Mouse (Mus musculus) hindbrain, embryonic 11.5 days (tissue): ENCODE data around the gene Sec23b. TPM values are rescaled to one million over a fixed set of nuclear protein-coding genes. Genes with fewer than 3 reads are reported as not detected.

Experiments
- ATAC-seq: fragments of 200-750 bp; cut with Nextera tagmentation; 2 replicates; pipeline ENCODE4 v1.8.0; 2017; ENCODE audit warnings: mild to moderate bottlenecking, moderate TSS enrichment, moderate library complexity; ENCODE audit not compliant: low FRiP score
- DNase-seq: peaks from one replicate; pipeline ENCODE4 v3.0.0-alpha.2; 2015; ENCODE audit warnings: low spot score
- H3K27ac ChIP-seq: fragments of 300-500 bp; sonication (generic); 2 replicates; pipeline ENCODE4 v1.5.1; 2014; ENCODE audit warnings: mild to moderate bottlenecking, low read depth, low read length
- H3K27me3 ChIP-seq: fragments of 300-500 bp; sonication (generic); 2 replicates; pipeline ENCODE4 v1.6.1; 2014; ENCODE audit warnings: mild to moderate bottlenecking, low read length, moderate library complexity, mixed read lengths; ENCODE audit not compliant: control insufficient read depth, insufficient read depth
- H3K36me3 ChIP-seq: fragments of 300-500 bp; sonication (generic); 2 replicates; pipeline ENCODE4 v1.6.1; 2014; ENCODE audit warnings: mild to moderate bottlenecking, low read length, moderate library complexity, mixed read lengths; ENCODE audit not compliant: control insufficient read depth, insufficient read depth
- H3K4me1 ChIP-seq: fragments of 300-500 bp; sonication (generic); replicated peaks from 2 replicates; pipeline ENCODE4 v1.6.1; 2014; ENCODE audit warnings: low read length, mixed read lengths; ENCODE audit not compliant: control insufficient read depth, insufficient read depth
- H3K4me2 ChIP-seq: fragments of 300-500 bp; sonication (generic); replicated peaks from 2 replicates; pipeline ENCODE4 v1.6.1; 2014; ENCODE audit warnings: mild to moderate bottlenecking, low read depth, low read length
- H3K4me3 ChIP-seq: fragments of 300-500 bp; sonication (generic); 2 replicates; pipeline ENCODE4 v1.5.1; 2014; ENCODE audit warnings: low read depth, low read length
- H3K9ac ChIP-seq: fragments of 300-500 bp; sonication (generic); 2 replicates; pipeline ENCODE4 v1.6.1; 2014; ENCODE audit warnings: low read depth, low read length
- H3K9me3 ChIP-seq: fragments of 300-500 bp; sonication (generic); 2 replicates; pipeline ENCODE4 v1.6.1; 2016; ENCODE audit warnings: low read length; ENCODE audit not compliant: control insufficient read depth
- WGBS: fragments of 180-500 bp; shearing (Covaris S2); extraction: QIAGEN DNeasy Blood & Tissue Kit; methylation state at CpG from one replicate; pipeline ENCODE4 v1.1.7; 2014; 5-methylcytosine and 5-hydroxymethylcytosine counted together
- polyA plus RNA-seq: library from polyadenylated mRNA; unstranded; fragments of >200 nt; fragmentation: Nextera tagmentation; extraction: Ambion mirVana; gene quantifications from 2 replicates; pipeline ENCODE4 v1.2.1, GENCODE M21; 2014

Sec23b gene
- polyA plus RNA-seq, 1 experiment from 2014 or later, result 94.1 TPM

- Histone ChIP-seq H3K36me3 (no peaks in the 10 kb centered on the region), H3K4me1 (no peaks in the 10 kb centered on the region), H3K4me3 (no peak overlapping the region), H3K9me3 (no peaks in the 10 kb centered on the region), H3K9ac (no peak overlapping the region), H3K4me2 (no peak overlapping the region), H3K27me3 (no peaks in the 10 kb centered on the region), H3K27ac (no peak overlapping the region)
- no peak for DNase-seq
- WGBS, result 89% methylated on average over 2 of the region's 2 CpGs
- no peak for ATAC-seq
Measured at GRCm38 (mm10) chr2:144633551-144633950, 77.5 kb downstream of the Sec23b start.

GRCm38 (mm10) chr2:144634231-144634630 is 78.2 kb downstream of the Sec23b start:
- Histone ChIP-seq H3K36me3 (no peaks in the 10 kb centered on the region), H3K4me2 (no peak overlapping the region), H3K27ac (no peak overlapping the region), H3K9ac (no peak overlapping the region), H3K4me3 (no peak overlapping the region), H3K9me3 (no peaks in the 10 kb centered on the region), H3K27me3 (no peaks in the 10 kb centered on the region), H3K4me1 (no peaks in the 10 kb centered on the region)
- ATAC-seq (no peak), DNase-seq (no peak)
- WGBS, result 79% methylated on average over 5 of the region's 5 CpGs

DNA sequence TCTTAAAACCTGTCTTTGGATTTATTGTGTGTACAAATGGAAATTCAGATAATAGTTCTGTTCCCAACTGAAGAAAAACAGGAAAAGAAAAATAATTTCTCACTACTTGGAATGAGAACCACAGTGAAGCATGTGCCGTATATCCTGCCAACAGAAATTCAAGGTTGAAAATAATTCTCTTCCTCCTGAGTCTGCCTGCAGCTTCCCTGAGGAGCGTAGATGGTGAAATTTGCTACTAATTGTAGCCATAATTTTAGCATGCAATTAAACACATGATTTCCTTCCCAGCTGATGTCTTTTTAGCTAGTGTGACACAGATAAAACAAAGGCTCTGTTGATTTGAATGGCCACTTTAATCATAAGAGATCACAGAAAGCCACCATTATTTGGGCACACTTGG is 78.7 kb downstream of the Sec23b start:
- Histone ChIP-seq H3K4me3 (no peak overlapping the region), H3K27ac (no peak overlapping the region), H3K27me3 (no peaks in the 10 kb centered on the region), H3K4me2 (no peak overlapping the region), H3K9me3 (no peaks in the 10 kb centered on the region), H3K4me1 (no peaks in the 10 kb centered on the region), H3K36me3 (no peaks in the 10 kb centered on the region), H3K9ac (no peak overlapping the region)
- no peak for ATAC-seq
- 93% methylated on average over 2 of the region's 2 CpGs for WGBS
- DNase-seq, result no peak

- Histone ChIP-seq H3K9me3 (no peaks in the 10 kb centered on the region), H3K27me3 (no peaks in the 10 kb centered on the region), H3K4me2 (no peak overlapping the region), H3K36me3 (no peaks in the 10 kb centered on the region), H3K4me3 (no peak overlapping the region), H3K27ac (no peak overlapping the region), H3K9ac (no peak overlapping the region), H3K4me1 (no peaks in the 10 kb centered on the region)
- WGBS, result 25% methylated on average over 5 of the region's 5 CpGs
- ATAC-seq (peak; percentile 68), DNase-seq (peak; percentile 81)
Measured at GRCm38 (mm10) chr2:144635644-144636320, 79.8 kb downstream of the Sec23b start.

DNA sequence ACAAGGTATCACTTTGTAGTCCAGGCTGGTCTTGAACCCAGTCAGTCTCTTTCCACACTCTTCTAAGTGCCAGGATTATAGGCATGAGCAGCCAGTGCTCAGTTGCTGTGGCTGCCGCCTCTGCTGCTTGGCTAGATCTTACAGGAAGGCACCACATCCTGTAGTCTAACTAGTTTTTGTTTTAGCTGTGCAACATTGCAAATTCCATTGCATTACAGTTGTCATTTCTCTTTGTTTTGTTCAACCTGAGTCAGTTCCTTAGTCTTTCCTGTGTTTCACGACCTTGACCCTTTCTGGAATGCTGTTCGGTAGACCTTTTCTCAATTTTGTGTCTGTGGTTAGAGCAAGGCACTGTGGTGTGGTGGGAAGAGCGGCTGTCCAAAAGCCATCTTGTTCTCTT is 81.2 kb downstream of the Sec23b start:
- Histone ChIP-seq H3K9me3 (no peaks in the 10 kb centered on the region), H3K27me3 (no peaks in the 10 kb centered on the region), H3K27ac (no peak overlapping the region), H3K36me3 (no peaks in the 10 kb centered on the region), H3K4me1 (no peaks in the 10 kb centered on the region), H3K9ac (no peak overlapping the region), H3K4me2 (no peak overlapping the region), H3K4me3 (no peak overlapping the region)
- WGBS, result 84% methylated on average over 4 of the region's 4 CpGs
- DNase-seq, result no peak
- no peak for ATAC-seq

- WGBS, result 81% methylated on average over 12 of the region's 12 CpGs
- DNase-seq, result no peak
- ATAC-seq, result no peak
- H3K4me3 ChIP-seq, result no peak overlapping the region
- H3K9me3 ChIP-seq, result no peaks in the 10 kb centered on the region
- no peak overlapping the region for H3K4me2 ChIP-seq
- no peak overlapping the region for H3K27ac ChIP-seq
- no peak overlapping the region for H3K9ac ChIP-seq
- H3K36me3 ChIP-seq, result no peaks in the 10 kb centered on the region
- no peaks in the 10 kb centered on the region for H3K4me1 ChIP-seq
- H3K27me3 ChIP-seq, result no peaks in the 10 kb centered on the region
Measured at GRCm38 (mm10) chr2:144637671-144638395, 81.8 kb downstream of the Sec23b start.

GRCm38 (mm10) chr2:144638719-144639118 is 82.7 kb downstream of the Sec23b start:
- no peaks in the 10 kb centered on the region for H3K27me3 ChIP-seq
- no peak overlapping the region for H3K27ac ChIP-seq
- no peaks in the 10 kb centered on the region for H3K36me3 ChIP-seq
- H3K9me3 ChIP-seq, result no peaks in the 10 kb centered on the region
- ATAC-seq (no peak), DNase-seq (peak; percentile 22)
- WGBS, result 75% methylated on average over 4 of the region's 4 CpGs
- no peaks in the 10 kb centered on the region for H3K4me1 ChIP-seq
- no peak overlapping the region for H3K4me2 ChIP-seq
- no peak overlapping the region for H3K4me3 ChIP-seq
- no peak overlapping the region for H3K9ac ChIP-seq

DNA sequence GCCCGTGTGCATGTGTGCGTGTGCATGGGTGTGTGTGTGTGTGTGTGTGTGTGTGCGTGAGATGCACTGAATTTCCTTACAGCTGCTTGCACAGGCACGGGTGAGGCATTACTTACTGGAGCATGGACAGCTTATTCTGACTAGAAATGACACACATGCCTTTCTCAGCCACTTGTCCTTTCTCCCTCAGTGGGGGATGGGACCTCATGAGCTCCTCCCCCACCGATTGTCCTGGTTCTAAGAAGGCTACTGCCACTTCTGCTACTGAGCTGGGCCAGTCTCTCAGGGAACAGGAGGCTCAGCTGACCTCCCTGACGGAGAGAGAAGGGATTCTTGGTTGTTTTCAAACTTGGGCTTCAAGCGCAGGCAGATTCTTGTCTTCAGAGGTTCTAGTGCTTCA is 84.1 kb downstream of the Sec23b start:
- Histone ChIP-seq H3K4me3 (no peak overlapping the region), H3K4me2 (no peak overlapping the region), H3K4me1 (no peaks in the 10 kb centered on the region), H3K9me3 (no peaks in the 10 kb centered on the region), H3K27ac (no peak overlapping the region), H3K9ac (no peak overlapping the region), H3K36me3 (no peaks in the 10 kb centered on the region), H3K27me3 (no peaks in the 10 kb centered on the region)
- ATAC-seq, result no peak
- peak; percentile 7 for DNase-seq
- WGBS, result 76% methylated on average over 7 of the region's 7 CpGs
